Mouse (Mus musculus) hindbrain, embryonic 14.5 days (tissue): ENCODE measurements around the gene Sarm1. TPM values are rescaled to one million over a fixed set of nuclear protein-coding genes. Genes with fewer than 3 reads are reported as not detected.

Experiments
- ATAC-seq: fragments of 200-750 bp; cut with Nextera tagmentation; 2 replicates; pipeline ENCODE4 v1.8.0; 2017; ENCODE audit warnings: moderate number of reproducible peaks, mild to moderate bottlenecking, moderate TSS enrichment, moderate library complexity; ENCODE audit not compliant: low FRiP score
- DNase-seq: peaks from one replicate; pipeline ENCODE4 v3.0.0-alpha.2; 2015; ENCODE audit warnings: low spot score
- H3K27ac ChIP-seq: fragments of 300-500 bp; sonication (generic); 2 replicates; pipeline ENCODE4 v1.5.1; 2014; ENCODE audit warnings: mild to moderate bottlenecking, moderate library complexity
- H3K27me3 ChIP-seq: fragments of 300-500 bp; sonication (generic); 2 replicates; pipeline ENCODE4 v1.6.1; 2014; ENCODE audit warnings: mild to moderate bottlenecking, low read length, mixed read lengths; ENCODE audit not compliant: control insufficient read depth, insufficient read depth
- H3K36me3 ChIP-seq: fragments of 300-500 bp; sonication (generic); replicated peaks from 2 replicates; pipeline ENCODE4 v1.6.1; 2014; ENCODE audit not compliant: control insufficient read depth, insufficient read depth
- H3K4me1 ChIP-seq: fragments of 300-500 bp; sonication (generic); replicated peaks from 2 replicates; pipeline ENCODE4 v1.6.1; 2014; ENCODE audit warnings: antibody characterized with exemption, low read length, mixed read lengths; ENCODE audit not compliant: control insufficient read depth, insufficient read depth
- H3K4me2 ChIP-seq: fragments of 300-500 bp; sonication (generic); replicated peaks from 2 replicates; pipeline ENCODE4 v1.6.1; 2014; ENCODE audit warnings: mild to moderate bottlenecking, moderate library complexity
- H3K4me3 ChIP-seq: fragments of 300-500 bp; sonication (generic); replicated peaks from 2 replicates; pipeline ENCODE4 v1.5.1; 2014; ENCODE audit warnings: mild to moderate bottlenecking, low read length
- H3K9ac ChIP-seq: fragments of 300-500 bp; sonication (generic); 2 replicates; pipeline ENCODE4 v1.6.1; 2014
- H3K9me3 ChIP-seq: fragments of 300-500 bp; sonication (generic); 2 replicates; pipeline ENCODE4 v1.6.1; 2016; ENCODE audit warnings: low read length; ENCODE audit not compliant: control insufficient read depth
- WGBS: fragments of 180-500 bp; shearing (Covaris S2); extraction: QIAGEN DNeasy Blood & Tissue Kit; methylation state at CpG from one replicate; pipeline ENCODE4 v1.1.7; 2014; 5-methylcytosine and 5-hydroxymethylcytosine counted together
- polyA plus RNA-seq: library from polyadenylated mRNA; unstranded; fragments of >200 nt; fragmentation: Nextera tagmentation; extraction: Ambion mirVana; gene quantifications from 2 replicates; pipeline ENCODE4 v1.2.1, GENCODE M21; 2014

Gene Sarm1
- polyA plus RNA-seq, 1 experiment from 2014 or later: 55.1 TPM

DNA sequence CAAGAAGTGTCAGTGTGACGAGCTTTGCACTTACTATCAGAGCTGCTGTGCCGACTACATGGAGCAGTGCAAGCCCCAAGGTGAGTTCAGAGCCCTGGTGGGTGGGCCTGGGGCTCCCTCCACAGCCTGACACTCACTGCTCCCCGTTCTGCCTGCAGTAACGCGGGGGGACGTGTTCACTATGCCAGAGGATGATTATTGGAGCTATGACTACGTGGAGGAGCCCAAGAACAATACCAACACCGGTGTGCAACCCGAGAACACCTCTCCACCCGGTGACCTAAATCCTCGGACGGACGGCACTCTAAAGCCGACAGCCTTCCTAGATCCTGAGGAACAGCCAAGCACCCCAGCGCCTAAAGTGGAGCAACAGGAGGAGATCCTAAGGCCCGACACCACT, 2.0 kb upstream of the Sarm1 start:
- Histone ChIP-seq H3K27ac (0 out of 2 replicates have a peak overlapping the region, but pooled peaks have one; percentile 5), H3K27me3 (peaks cover 7% of the 10 kb centered on the region; the same call in 1 of the 2 replicates), H3K36me3 (no peaks in the 10 kb centered on the region), H3K9me3 (no peaks in the 10 kb centered on the region), H3K4me3 (peak overlapping the region; percentile 15), H3K4me1 (peaks cover 26% of the 10 kb centered on the region), H3K9ac (peak overlapping the region; percentile 5; the same call in 1 of the 2 replicates), H3K4me2 (peak overlapping the region; percentile 27; the same call in 1 of the 2 replicates)
- DNase-seq (no peak), ATAC-seq (no peak)
- WGBS: 55% methylated on average over 16 of the region's 16 CpGs

DNA sequence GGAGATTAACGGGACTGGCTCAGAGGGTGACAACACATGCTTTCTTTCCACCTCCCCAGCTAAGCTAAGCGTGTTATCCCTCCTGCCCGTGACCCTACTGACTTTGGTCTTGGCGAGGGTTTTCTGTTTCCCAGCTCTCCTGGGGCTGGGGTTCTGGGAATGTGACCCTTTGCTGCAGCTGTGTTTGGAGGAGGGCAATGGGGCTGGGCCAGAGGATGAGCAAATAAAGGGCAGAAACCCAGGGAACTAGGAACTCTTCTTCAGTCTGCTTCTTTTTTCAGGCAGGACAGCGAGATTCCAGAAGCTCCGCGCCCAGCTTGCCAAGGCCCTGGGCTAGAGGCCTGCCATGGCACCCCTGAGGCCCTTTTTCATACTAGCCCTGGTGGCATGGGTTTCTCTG, 1.4 kb upstream of the Sarm1 start, which contains the start of gene Vtn:
TSS of gene Vtn (plus strand) at position 88 of the 400 bp plus-strand sequence.
- H3K9ac ChIP-seq: peak within 1 kb of the TSS; percentile 59
- H3K4me2 ChIP-seq: peak within 1 kb of the TSS; percentile 79
- peaks cover 31% of the 10 kb centered on the region for H3K4me1 ChIP-seq
- DNase-seq (no peak), ATAC-seq (no peak)
- H3K36me3 ChIP-seq: no peaks in the 10 kb centered on the region
- peak within 1 kb of the TSS; percentile 79 for H3K4me3 ChIP-seq
- peaks cover 7% of the 10 kb centered on the region; the same call in 1 of the 2 replicates for H3K27me3 ChIP-seq
- 56% methylated on average over 7 of the region's 7 CpGs for WGBS
- no peaks in the 10 kb centered on the region for H3K9me3 ChIP-seq
- peak within 1 kb of the TSS; percentile 94 for H3K27ac ChIP-seq

DNA sequence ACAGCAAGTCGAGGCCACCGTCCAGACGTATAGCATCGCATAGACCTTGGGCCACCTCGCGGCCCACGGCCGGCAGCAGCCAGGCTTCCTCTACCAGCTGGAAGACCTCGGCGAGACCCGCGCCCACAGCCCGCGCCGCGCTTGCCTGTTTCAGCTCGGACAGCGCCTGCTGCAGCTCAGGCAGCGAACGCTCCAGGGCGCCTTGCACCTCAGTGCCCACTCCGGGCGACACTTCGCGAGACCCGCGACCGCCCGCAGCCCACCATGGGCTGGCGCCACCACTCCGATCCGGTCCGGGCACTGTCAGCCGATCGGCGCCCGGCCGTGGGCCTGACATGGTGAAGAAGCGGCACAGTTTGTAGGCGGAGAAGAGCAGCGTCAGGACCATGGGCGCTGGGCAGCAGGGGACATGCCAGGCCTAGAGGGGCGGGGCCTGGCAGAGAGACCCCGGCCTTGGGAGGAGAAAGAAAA, 448 bp downstream of the Sarm1 start:
- H3K4me1 ChIP-seq: peaks cover 31% of the 10 kb centered on the region
- H3K4me3 ChIP-seq: peak overlapping the region; percentile 79
- peak overlapping the region; percentile 79 for H3K4me2 ChIP-seq
- no peaks in the 10 kb centered on the region for H3K9me3 ChIP-seq
- peak; percentile 62 for DNase-seq
- H3K9ac ChIP-seq: peak overlapping the region; percentile 85
- ATAC-seq: peak; percentile 83
- under 1% methylated on average over 44 of the region's 44 CpGs for WGBS
- peak overlapping the region; percentile 94 for H3K27ac ChIP-seq
- no peaks in the 10 kb centered on the region for H3K36me3 ChIP-seq
- H3K27me3 ChIP-seq: peaks cover 7% of the 10 kb centered on the region; the same call in 1 of the 2 replicates

DNA sequence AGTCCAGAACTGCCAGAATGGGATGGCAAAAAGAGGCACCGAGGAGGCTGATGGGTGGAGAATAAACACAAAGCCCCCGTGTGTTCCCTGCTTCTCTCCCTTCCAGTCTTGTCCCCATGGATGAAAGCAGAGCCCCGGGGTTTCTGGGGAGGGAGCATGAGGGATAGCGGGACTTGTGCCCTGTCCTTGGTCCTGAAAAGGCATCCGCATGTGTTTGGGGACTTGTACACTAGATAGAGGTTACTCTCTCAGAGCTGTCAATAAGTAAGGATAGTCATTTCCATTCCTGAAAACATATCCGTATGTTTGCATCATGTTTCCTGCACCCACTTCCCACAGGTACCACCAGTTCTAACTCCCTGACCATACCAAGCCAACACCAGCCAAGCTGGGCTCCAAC, 1.6 kb downstream of the Sarm1 start:
- Histone ChIP-seq H3K27me3 (peaks cover 12% of the 10 kb centered on the region; the same call in 1 of the 2 replicates), H3K36me3 (no peaks in the 10 kb centered on the region), H3K4me2 (peak overlapping the region; percentile 79), H3K4me1 (peaks cover 34% of the 10 kb centered on the region), H3K4me3 (peak overlapping the region; percentile 79), H3K9ac (peak overlapping the region; percentile 85), H3K27ac (no peak overlapping the region), H3K9me3 (no peaks in the 10 kb centered on the region)
- no peak for ATAC-seq
- no peak for DNase-seq
- 4% methylated on average over 6 of the region's 6 CpGs for WGBS

DNA sequence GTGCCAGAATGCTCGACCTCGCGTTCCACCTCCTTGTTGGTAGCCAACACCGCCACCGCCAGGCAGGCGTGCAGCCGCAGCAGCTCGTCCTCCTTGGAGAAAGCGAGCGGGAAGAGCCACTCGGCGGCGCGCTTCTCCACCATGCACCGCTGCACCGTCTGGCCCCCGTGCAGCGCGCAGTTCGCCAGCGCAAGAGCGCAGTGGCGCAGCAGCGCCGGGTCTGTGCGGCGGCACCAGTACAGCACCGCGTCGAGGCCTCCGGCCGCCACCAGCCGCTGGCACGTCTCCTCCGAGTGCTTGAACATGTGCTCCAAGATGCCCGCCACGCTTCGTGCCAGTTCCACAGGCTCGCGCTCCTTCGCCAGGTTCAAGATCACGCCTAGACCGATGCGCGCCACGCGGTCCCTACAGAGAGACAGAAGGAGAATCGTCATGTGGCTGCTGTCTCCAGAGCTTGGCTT, 6.7 kb downstream of the Sarm1 start:
- Histone ChIP-seq H3K27ac (no peak overlapping the region), H3K9ac (peak overlapping the region; percentile 35; the same call in 1 of the 2 replicates), H3K4me3 (peak overlapping the region; percentile 9), H3K4me2 (peak overlapping the region; percentile 44), H3K36me3 (peaks cover 30% of the 10 kb centered on the region), H3K9me3 (no peaks in the 10 kb centered on the region), H3K4me1 (peaks cover 27% of the 10 kb centered on the region), H3K27me3 (peaks cover 28% of the 10 kb centered on the region; the same call in 1 of the 2 replicates)
- ATAC-seq: peak; percentile 71; the same call in 1 of the 2 replicates
- WGBS: 10% methylated on average over 48 of the region's 48 CpGs
- DNase-seq: peak; percentile 64

DNA sequence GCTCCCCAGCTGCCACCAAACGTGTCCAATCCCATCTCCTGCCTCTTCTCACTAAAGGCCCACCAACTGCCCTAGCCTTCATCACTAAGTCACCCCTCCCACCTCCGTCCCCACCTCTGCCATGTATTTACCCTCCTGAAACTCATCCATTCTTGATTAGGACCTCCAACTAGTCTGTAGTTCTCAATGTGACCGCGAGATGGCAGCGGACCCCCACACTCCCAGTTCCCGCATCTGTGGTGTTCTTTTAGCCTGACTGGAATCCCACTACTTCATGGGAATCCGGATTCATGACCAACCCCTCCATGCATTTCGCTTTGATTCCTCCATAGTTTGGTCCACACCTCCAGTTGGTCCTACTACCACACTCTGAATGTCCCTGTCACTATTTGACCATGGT, 9.4 kb downstream of the Sarm1 start:
- H3K9ac ChIP-seq: no peak overlapping the region
- no peaks in the 10 kb centered on the region for H3K9me3 ChIP-seq
- peaks cover 53% of the 10 kb centered on the region for H3K36me3 ChIP-seq
- H3K4me2 ChIP-seq: no peak overlapping the region
- 4% methylated on average over 8 of the region's 8 CpGs for WGBS
- peaks cover 28% of the 10 kb centered on the region; the same call in 1 of the 2 replicates for H3K27me3 ChIP-seq
- DNase-seq (peak; percentile 83), ATAC-seq (peak; percentile 24; the same call in 1 of the 2 replicates)
- 0 out of 2 replicates have a peak, but pooled peaks cover 11% of the 10 kb centered on the region for H3K4me1 ChIP-seq
- no peak overlapping the region for H3K4me3 ChIP-seq
- H3K27ac ChIP-seq: no peak overlapping the region

DNA sequence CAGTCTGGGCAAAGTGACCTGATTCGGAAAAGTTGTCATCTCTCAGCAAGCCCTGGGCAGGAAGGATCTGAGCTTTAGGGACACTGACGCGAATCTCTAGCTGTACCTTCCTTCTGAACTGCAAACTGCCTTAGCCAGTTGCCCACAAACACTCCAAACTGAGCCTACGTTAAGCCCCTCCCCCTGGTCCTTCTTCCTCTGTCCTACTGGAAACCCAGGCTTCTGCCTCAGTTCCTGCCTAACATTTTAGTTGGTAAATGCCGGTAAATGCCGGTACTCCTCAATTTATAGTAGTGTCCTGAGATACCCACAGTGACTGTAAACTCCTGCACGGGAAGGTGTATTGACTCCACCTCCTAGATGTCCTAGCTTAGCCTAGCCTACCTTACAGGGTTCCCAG, 13.9 kb downstream of the Sarm1 start:
- Histone ChIP-seq H3K4me3 (no peak overlapping the region), H3K27me3 (peaks cover 9% of the 10 kb centered on the region; the same call in 1 of the 2 replicates), H3K9ac (no peak overlapping the region), H3K27ac (no peak overlapping the region), H3K9me3 (no peaks in the 10 kb centered on the region), H3K4me2 (no peak overlapping the region), H3K36me3 (peaks cover 82% of the 10 kb centered on the region), H3K4me1 (0 out of 2 replicates have a peak, but pooled peaks cover 2% of the 10 kb centered on the region)
- ATAC-seq: no peak
- WGBS: 70% methylated on average over 7 of the region's 7 CpGs
- DNase-seq: no peak

DNA sequence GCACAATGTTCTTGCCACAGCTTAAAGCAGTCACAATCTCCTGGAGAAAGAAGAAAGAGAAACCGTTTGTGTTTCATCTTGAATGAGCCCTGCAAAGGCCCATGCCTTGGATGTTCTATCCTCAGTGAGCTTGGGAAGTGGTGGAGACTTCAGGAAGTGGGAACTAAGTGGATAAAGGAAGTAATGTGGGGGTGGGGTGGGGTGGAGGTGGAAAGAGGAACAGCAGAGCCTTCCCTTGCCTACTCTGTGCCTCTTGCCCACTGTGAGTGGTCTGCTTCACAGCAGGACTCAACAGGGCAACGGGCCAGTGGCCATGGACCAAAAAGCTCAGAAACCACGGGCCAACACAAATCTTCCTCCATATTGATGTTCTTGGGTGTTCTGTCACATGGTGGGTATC, 22.3 kb downstream of the Sarm1 start:
- Histone ChIP-seq H3K36me3 (peaks cover 37% of the 10 kb centered on the region), H3K4me1 (no peaks in the 10 kb centered on the region), H3K27ac (no peak overlapping the region), H3K4me2 (no peak overlapping the region), H3K4me3 (no peak overlapping the region), H3K9me3 (no peaks in the 10 kb centered on the region), H3K9ac (no peak overlapping the region), H3K27me3 (no peaks in the 10 kb centered on the region)
- DNase-seq: no peak
- ATAC-seq: no peak
- 73% methylated on average over 3 of the region's 3 CpGs for WGBS

DNA sequence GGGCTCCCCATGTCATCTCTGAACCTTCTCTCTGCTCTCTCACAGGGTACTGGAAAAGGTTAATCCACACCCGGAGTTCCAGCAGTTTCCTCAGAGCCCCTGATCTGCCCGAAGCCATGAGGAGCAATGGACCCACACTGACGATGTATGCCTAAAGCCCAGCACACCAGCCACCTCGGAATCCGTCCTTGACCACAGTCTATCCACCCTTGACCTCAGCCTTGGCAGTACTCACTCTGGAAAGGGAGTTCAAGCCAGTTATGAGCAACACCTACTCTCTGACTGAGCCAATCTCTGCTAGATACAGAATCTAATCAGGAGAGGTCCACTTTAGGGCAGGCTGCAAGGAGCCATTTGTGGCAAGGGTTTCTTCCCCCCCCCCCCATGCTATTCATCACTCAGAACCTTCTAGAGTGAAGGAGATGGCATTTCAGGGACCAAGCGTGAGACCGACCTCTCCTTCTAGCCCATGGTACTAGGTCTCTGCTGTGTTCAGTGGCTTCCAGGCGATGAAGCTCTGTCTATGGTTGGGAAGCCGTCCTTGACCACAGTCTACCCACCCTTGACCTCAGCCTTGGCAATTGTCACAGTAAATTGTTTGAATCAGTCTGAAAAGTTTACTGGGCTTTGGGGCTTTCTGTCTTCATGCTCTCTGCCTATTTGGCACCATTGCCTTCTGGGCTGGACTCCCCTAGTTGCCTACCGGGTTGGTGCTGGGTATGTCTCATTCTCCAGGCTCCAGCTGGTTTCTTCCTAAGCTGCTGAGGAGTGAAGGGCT, 26.0 kb downstream of the Sarm1 start:
- Histone ChIP-seq H3K27ac (no peak overlapping the region), H3K36me3 (peaks cover 26% of the 10 kb centered on the region), H3K27me3 (no peaks in the 10 kb centered on the region), H3K9me3 (no peaks in the 10 kb centered on the region), H3K4me3 (no peak overlapping the region), H3K4me1 (peaks cover 2% of the 10 kb centered on the region), H3K4me2 (no peak overlapping the region), H3K9ac (no peak overlapping the region)
- 95% methylated on average over 10 of the region's 10 CpGs for WGBS
- ATAC-seq: no peak
- DNase-seq: no peak
